Mouse (Mus musculus) cortical plate, adult 2 months (tissue): ENCODE results near the gene Sgip1. TPM values are rescaled to one million over a fixed set of nuclear protein-coding genes. Genes with fewer than 3 reads are reported as not detected.

Source experiments
- H3K27ac ChIP-seq: fragments of 200-500 bp; 2 replicates; pipeline ENCODE4 v1.5.1; 2012; ENCODE audit warnings: low read length, control low read depth, inconsistent platforms; ENCODE audit not compliant: insufficient read depth
- H3K4me1 ChIP-seq: fragments of 200-500 bp; 2 replicates; pipeline ENCODE4 v1.6.1; 2011; ENCODE audit warnings: low read length; ENCODE audit not compliant: control insufficient read depth, insufficient read depth
- H3K4me3 ChIP-seq: fragments of 200-500 bp; 2 replicates; pipeline ENCODE4 v1.5.1; 2011; ENCODE audit warnings: mild to moderate bottlenecking, low read length, control low read depth; ENCODE audit not compliant: insufficient read depth
- CTCF ChIP-seq: fragments of 200-500 bp; IDR thresholded peaks from 2 replicates; pipeline ENCODE4 v1.5.1; 2011; ENCODE audit warnings: mild to moderate bottlenecking, control low read depth, low read length; ENCODE audit not compliant: insufficient read depth; ENCODE audit errors: extremely low read depth
- POLR2A ChIP-seq: fragments of 200-500 bp; IDR thresholded peaks from 2 replicates; pipeline ENCODE4 v1.6.1; 2011; ENCODE audit warnings: mild to moderate bottlenecking, low read length, control low read depth; ENCODE audit not compliant: insufficient read depth; ENCODE audit errors: extremely low read depth
- polyA plus RNA-seq: library from polyadenylated mRNA; depleted of rRNA; stranded (reverse); fragments of >200 nt; gene quantifications from 2 replicates; pipeline ENCODE4 v1.2.3, GENCODE M21; 2012

Gene Sgip1
- polyA plus RNA-seq, 1 experiment, result 67.5 TPM

GRCm38 (mm10) chr4:102886459-102886858 is 145.4 kb downstream of the Sgip1 start:
- no peak for TF ChIP-seq CTCF
- TF ChIP-seq POLR2A, result no peak
- Histone ChIP-seq H3K4me1 (peaks cover 15% of the 10 kb centered on the region), H3K27ac (no peak overlapping the region), H3K4me3 (no peak overlapping the region)

- peaks cover 15% of the 10 kb centered on the region for H3K4me1 ChIP-seq
- H3K4me3 ChIP-seq, result no peak overlapping the region
- TF ChIP-seq POLR2A (no peak), CTCF (no peak)
- 0 out of 2 replicates have a peak overlapping the region, but pooled peaks have one; percentile 43 for H3K27ac ChIP-seq
These were observed 145.8 kb downstream of the Sgip1 start for GRCm38 (mm10) chr4:102886902-102887301.

- H3K4me3 ChIP-seq, result no peak overlapping the region
- no peak for TF ChIP-seq POLR2A
- no peak for TF ChIP-seq CTCF
- peaks cover 15% of the 10 kb centered on the region for H3K4me1 ChIP-seq
- H3K27ac ChIP-seq, result peak overlapping the region; percentile 36; the same call in 1 of the 2 replicates
These were observed 146.9 kb downstream of the Sgip1 start for GRCm38 (mm10) chr4:102887770-102888689.

- TF ChIP-seq CTCF, result no peak
- TF ChIP-seq POLR2A, result no peak
- Histone ChIP-seq H3K4me3 (no peak overlapping the region), H3K4me1 (no peaks in the 10 kb centered on the region)
These were observed 154.8 kb downstream of the Sgip1 start for GRCm38 (mm10) chr4:102895866-102896265.

GRCm38 (mm10) chr4:102898987-102899386 is 157.9 kb downstream of the Sgip1 start:
- TF ChIP-seq CTCF, result no peak
- TF ChIP-seq POLR2A, result no peak
- no peak overlapping the region for H3K27ac ChIP-seq

More at GRCm38 (mm10) chr4:102895866-102896265, 154.8 kb downstream of the Sgip1 start:
- no peak overlapping the region for H3K27ac ChIP-seq

GRCm38 (mm10) chr4:102899683-102900082 is 158.6 kb downstream of the Sgip1 start:
- no peak overlapping the region for H3K27ac ChIP-seq
- no peak overlapping the region for H3K4me3 ChIP-seq
- no peaks in the 10 kb centered on the region; the same call in 1 of the 2 replicates for H3K4me1 ChIP-seq
- no peak for TF ChIP-seq POLR2A
- TF ChIP-seq CTCF, result no peak

More at GRCm38 (mm10) chr4:102898987-102899386, 157.9 kb downstream of the Sgip1 start:
- Histone ChIP-seq H3K4me3 (no peak overlapping the region), H3K4me1 (no peaks in the 10 kb centered on the region; the same call in 1 of the 2 replicates)

GRCm38 (mm10) chr4:102900166-102900565 is 159.1 kb downstream of the Sgip1 start:
- no peaks in the 10 kb centered on the region; the same call in 1 of the 2 replicates for H3K4me1 ChIP-seq
- TF ChIP-seq CTCF (no peak), POLR2A (no peak)
- H3K27ac ChIP-seq, result no peak overlapping the region
- no peak overlapping the region for H3K4me3 ChIP-seq

GRCm38 (mm10) chr4:102907843-102908427 is 166.8 kb downstream of the Sgip1 start:
- Histone ChIP-seq H3K4me1 (peaks cover 3% of the 10 kb centered on the region), H3K27ac (no peak overlapping the region)
- TF ChIP-seq CTCF, result no peak
- no peak for TF ChIP-seq POLR2A

GRCm38 (mm10) chr4:102910191-102910590 is 169.1 kb downstream of the Sgip1 start:
- H3K4me3 ChIP-seq, result no peak overlapping the region
- no peak overlapping the region for H3K27ac ChIP-seq
- TF ChIP-seq POLR2A, result no peak
- TF ChIP-seq CTCF, result no peak
- peaks cover 5% of the 10 kb centered on the region for H3K4me1 ChIP-seq

More at GRCm38 (mm10) chr4:102907843-102908427, 166.8 kb downstream of the Sgip1 start:
- no peak overlapping the region for H3K4me3 ChIP-seq

GRCm38 (mm10) chr4:102913176-102913575 is 172.1 kb downstream of the Sgip1 start:
- TF ChIP-seq CTCF (no peak), POLR2A (no peak)
- peaks cover 5% of the 10 kb centered on the region for H3K4me1 ChIP-seq
- H3K4me3 ChIP-seq, result no peak overlapping the region
- H3K27ac ChIP-seq, result no peak overlapping the region
